Mouse (Mus musculus): ENCODE data around the gene Ano6.

Ano6 gene

DNA sequence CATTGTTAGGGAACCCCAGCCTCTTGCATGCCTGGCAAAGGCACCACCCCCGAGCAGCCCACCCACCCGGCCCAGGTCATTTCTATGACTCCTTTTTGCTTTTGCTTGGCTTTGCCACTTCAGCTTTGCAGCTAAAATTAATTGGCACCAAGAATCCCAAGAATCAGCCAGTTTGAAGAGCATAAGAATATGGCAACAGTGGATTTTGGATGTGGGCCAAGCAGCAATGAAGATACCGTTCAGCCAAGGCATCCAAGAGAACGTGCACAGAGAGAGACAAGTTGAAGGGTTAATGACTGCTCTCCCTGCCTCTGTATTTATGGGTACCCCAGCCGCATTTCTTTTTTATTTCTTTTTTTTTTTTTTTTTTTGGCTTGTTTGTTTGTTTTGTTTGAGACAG is 5.4 kb downstream of the Ano6 start:
- WGBS, result 55% methylated on average over 5 of the region's 5 CpGs

DNA sequence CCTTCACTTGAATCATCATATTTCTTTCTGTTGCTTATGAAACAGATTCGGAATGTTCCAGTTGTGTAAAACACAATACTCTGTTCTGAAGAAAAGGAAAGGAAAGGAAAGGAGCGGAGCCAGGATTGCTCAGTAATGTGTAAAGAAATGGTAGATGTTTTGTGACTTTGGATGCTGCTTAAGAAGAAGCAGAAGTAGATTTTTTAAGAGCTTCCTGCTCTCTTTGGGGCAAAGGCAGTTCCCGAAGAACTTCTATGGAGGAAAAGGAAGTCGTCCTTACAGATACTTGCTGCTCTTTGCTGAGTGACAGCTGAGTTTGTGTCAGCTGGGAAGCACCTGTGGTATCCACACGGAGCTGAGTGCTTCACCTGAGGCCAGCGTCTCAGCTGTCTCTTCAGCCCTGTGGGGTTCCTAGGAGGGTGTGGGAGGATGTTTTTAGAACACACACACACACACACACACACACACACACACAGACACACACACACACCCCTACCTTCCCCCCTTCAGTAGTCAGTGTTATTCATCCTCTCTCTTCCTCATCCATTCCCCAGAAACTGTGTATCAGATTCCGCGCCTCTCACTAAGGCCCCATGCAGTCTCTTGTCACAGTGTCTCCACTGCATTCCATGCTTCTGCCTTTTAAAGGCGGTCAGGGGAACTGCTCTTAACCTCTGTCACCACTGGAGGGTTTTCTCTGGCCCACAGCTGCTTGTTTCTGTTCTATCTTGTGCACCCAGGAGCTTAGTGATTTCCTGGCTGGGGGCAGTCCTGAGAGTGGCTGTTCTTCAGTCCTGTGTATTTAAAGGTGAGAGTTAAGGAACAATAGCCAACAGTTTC is 6.7 kb downstream of the Ano6 start:
- 74% methylated on average over 9 of the region's 9 CpGs for WGBS

DNA sequence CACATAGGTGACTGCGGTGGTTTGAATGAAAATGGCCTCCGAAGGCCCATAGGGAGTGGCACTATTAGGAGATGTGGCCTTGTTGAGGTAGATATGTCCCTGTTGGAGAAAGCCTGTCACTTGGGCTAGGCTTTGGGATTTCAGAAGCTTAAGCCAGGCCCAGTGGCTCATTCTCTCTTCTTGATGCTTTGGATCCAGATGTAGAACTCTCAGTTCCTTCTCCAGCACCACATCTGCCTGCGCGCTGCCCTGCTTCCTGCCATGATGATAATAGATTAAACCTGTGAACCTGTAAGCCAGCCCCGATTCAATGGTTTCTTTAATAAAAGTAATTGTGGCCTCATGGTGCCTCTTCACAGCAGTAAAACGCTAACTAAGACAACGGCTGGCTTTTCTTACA is 7.6 kb downstream of the Ano6 start:
- 96% methylated on average over 7 of the region's 7 CpGs for WGBS

DNA sequence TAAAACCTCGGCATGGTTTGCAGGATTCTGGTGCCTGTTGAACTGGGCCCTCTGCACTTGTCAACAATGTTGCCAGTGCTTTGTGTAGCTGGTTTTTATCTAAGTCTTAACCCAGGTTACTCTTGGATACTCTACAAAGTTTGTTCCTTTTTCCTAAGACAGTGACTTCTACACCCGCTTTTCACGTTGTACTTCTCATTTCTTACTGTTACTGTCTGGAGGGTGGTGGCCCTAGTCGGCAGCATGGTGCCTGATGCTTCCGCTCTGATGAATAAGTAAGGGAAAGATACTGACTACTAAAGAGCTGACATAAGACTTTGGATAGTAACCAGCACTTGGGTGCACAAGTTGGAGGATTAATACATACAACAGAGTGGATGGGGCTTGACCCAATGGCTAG is 9.0 kb downstream of the Ano6 start:
- 90% methylated on average over 5 of the region's 5 CpGs for WGBS

DNA sequence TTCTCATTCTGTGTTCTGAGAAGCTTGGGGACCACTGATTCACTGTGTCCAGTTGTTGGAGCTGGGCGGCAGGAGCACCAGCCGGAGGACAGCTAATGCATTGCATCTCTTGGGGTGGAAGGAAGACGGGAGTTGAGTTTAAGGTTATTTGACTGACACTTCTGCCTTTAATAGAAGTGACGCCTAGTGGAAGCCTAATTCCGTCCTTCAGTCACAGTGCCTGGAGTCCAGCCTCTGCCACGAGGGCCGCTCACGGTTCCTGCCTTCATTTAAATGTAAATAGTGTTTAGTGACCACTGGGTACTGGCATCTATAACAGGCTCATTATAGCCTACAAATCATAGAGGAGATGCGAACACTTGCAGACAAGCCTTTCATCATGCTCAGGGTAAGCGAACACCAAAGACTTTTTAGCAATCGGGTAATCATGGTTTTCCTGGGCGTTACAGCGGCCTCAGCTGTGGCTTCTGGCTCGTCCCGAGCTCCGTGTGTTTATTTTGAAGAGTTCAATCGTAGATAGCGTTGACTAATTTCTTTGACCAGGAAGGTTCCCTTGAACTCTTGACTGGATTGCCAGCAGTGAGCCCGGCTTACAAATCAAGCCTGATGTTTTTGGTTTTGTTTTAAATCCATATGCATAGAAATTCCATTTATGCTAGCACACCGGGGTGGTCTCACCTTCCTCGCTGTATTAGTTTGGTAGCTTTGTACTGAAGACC is 10.8 kb downstream of the Ano6 start:
- 86% methylated on average over 21 of the region's 21 CpGs for WGBS

DNA sequence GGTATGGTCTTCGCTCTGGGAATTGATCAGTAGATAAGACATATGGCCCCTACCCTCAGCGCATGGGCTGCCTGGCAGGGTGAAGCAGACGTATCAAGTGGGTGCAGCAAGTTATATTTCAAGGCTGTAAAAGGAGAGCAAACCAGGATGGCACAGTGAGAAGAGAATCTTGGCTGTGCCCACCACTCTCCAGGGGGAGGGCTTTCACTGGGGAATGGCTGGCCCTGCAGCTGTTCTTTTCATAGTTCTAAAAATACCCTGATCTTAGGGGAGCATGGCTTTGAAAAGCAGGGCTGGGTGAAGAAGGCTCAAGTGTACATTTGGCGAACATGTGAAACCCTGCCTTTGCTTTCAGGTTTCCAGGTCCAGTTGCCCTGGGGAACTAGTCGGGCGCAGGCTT is 11.5 kb downstream of the Ano6 start:
- WGBS, result 64% methylated on average over 6 of the region's 6 CpGs

DNA sequence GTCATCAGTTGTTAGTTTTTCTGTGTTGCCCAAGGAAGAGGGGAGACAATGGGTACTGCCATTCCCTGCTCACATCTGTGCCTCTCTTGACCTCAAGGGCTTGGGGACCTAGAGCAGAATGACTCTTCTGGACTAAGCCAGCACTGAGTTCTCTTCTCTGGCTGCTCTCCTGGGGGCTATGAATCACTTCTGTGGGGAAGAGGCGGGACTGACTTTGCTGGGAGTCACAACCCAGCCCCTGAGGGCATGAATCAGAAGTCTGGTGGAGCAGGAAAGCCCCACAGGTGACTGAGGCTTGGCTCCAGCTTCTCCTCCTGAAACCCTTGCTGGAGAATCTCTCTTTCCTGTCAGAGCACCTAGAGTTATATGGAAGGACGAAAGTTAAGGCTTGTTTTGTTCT is 12.1 kb downstream of the Ano6 start:
- 76% methylated on average over 2 of the region's 2 CpGs for WGBS

DNA sequence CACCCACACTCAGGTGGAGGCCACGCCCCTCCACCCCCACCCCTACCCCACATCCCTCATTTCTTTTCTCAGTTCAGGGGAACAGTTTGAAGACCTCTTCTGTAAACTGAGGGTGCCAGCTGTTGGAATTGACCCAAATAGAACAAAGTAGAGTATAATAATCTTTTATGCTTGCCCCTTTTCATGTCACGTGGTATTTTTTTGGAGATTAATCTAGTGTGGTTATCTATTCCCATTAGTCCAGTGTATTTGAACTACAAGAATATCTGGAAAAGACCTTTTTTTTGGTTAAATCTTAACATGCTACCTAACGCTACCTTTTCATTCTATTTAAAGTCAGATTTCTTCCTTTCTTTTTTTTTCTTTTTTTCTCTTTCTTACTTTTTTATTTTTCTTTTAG is 12.8 kb downstream of the Ano6 start:
- 78% methylated on average over 3 of the region's 3 CpGs for WGBS

DNA sequence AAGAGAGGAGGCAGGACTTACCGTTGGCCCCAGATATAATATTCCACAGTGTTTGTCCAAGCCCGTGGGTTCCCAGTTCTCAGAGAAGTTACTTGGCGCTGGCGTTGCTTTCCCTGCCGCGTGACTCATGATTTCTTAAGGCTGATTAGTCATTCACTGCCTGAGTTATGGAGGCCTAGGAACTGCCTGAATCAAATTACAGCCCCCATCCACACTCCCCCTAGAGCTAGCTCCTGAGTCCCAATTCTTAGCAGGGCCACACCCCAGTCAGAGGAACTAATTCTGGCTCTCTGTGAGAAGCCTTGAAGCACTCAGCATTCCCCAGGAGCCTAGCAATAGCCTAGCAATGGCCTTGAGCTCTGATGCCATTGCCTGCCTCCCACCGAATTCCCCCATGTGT is 13.6 kb downstream of the Ano6 start:
- WGBS, result 31% methylated on average over 7 of the region's 7 CpGs

DNA sequence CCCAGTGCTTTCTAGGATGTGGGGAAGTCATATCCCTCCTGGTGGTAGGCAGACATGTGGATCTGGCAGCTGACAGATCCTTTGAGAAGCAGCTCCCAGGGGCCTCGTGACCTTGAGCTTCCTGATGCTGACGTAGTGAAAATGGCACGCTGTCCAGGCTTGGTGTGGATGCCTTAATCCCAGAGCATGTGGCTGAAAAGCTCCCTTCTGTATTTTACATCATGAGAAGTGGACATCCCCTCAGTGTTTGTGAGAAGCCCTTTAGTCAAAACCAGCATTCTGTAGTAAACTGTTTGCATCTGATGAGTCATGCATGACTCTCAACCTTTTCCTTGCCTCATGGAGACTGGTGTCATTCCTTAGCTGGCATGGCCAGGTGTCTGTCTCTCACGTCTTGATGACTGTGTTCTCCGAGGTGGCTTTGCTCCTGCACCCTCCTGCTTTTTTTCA is 14.4 kb downstream of the Ano6 start:
- WGBS, result 69% methylated on average over 5 of the region's 5 CpGs

DNA sequence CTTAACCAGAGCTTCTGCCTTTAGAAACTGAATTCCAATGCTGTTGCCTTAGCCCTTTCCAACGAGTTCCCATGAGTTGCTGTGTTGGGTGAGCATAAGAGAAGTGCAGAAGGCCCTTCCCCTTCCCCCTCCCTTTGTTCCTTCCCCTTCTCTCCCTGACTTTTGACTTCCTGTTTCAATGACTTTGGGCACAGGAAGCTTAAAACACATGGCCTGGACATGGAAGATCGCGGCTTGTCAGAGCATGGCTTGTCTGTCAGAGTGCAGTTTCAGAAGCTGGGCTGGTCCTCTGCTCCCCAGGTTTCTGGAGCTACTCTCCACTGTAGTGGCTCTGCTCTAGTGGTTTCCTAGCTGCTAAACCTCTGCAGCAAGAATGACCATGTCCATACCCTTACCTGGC is 17.3 kb downstream of the Ano6 start:
- 74% methylated on average over 3 of the region's 3 CpGs for WGBS

DNA sequence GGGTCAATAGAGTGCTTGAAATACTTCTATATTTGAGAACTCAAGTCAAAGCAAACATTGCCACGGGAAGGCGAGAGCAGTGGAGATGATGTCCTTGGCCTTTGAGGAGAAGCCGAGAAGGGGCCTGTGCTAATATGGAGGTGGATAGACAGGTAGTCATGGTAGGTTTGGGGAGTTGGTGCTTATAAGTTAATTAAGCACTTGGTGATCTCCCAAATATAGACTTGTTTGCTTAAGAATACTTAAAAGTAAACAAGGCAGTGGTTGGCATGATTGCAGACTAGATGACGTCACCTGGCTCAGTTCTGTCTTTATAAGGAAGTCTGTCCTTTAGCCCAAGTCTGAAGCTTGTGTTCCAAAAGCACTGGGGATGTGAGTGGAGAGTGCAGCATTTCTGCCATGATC is 19.7 kb downstream of the Ano6 start:
- WGBS, result 90% methylated on average over 4 of the region's 4 CpGs

DNA sequence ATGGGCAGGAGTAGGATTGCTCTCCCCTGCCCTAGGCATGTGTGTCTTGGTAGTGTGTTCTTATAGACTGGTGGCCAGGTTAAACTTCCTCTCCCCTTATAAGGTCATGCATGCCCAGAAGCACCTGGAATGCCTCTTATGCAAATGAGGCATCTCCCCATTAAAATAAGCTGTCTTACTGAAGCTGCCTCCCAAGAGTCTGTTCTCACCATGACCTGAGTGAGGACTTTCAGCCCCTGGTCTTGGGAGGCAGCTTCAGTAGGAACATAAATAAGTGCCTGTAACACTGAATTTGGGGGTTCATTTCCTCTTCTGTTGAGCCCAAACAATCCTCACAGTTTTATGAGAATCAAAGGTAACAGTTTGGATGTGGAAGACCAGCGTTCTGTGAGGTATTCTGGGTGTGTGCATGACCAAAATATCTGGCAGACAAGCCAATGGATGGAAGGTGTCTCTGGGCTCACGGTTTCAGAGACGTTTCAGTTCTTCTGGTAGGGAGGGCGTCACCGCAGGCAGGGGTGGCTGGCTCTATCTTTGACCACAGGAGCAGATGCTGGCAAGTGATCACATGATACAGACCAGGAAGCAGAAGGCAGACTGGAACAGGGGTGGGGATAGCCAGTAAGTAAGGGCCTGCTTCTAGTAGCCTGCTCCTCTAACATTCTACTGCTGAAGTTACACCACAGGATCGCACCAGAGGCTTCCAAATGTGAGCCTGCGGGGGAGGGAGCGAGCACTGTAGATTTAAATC is 22.4 kb downstream of the Ano6 start:
- WGBS, result 92% methylated on average over 8 of the region's 8 CpGs

DNA sequence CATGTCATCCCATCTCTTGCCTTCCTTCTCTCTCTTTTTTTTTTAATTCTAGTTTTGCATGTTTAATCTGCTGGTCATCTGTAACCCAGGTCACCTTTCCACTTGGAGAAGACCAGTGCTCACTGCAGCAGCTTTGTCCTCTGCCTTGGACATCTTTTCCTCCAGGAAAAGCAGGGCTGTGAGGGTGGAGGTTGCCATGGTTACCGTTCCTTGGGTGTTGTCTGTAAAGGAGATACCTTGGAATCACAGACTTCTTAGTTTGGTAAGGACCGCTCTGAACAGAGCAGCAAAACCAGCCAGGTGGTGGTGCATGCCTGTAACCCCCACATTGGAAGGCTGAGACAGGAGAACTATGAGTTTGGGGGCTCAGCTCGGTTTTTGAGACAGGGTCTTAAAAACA is 26.9 kb downstream of the Ano6 start:
- 40% methylated on average over 3 of the region's 3 CpGs for WGBS

DNA sequence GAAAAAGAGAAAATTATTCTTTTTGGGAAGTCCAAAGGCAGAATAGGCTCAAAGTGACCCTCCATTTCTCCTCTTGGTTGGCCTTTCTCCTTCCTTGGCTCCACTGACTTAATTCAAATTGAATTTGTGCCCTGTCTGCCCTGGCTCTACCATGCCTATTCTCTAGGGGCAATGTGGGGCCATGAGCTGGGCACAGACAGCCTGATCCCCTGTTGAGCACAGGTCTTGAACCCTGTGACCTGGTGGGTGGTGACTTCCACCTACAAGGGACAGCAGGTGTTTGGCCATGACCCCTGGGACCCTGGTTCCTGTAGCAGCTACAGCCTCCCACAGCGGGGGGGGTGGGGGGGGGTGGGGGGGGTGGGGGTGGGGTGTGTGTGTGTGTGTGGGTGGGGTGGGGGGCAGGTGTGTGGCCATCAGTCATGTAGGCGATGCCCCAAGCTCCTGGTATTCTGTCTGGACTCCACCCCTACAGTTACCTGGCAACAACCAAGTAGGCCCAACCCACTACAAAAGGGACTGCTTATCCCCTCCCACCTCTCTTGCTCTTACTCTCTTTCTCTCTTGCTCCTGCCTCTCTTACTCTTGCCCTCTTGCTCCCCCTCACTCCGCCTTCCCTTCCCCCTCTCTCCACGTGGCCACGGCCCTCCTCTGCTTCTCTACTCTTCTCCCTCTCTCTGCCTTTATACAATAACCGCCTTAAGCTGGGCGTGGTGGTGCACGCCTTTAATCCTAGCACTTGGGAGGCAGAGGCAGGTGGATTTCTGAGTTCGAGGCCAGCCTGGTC is 28.8 kb downstream of the Ano6 start:
- 90% methylated on average over 9 of the region's 9 CpGs for WGBS

DNA sequence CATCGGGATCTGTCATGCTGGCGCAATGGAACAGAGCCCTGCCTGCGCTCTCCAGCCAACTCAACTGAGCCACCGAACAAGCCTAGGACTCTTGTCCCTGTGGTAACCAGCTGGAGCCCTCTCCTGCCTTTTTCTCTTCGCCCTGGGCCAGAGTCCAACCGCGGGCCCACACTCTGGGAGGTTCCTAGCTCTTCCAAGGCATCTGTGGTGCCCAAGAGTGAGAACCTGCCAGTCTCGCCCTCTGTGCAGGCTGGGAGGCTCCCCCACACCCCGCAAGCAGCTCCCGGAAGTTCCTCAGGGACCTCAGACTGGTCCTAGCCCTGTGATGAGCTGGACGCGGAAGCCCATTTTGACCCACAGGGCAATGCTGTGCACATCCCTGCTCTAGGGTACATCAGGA is 29.5 kb downstream of the Ano6 start:
- WGBS, result 75% methylated on average over 12 of the region's 12 CpGs

DNA sequence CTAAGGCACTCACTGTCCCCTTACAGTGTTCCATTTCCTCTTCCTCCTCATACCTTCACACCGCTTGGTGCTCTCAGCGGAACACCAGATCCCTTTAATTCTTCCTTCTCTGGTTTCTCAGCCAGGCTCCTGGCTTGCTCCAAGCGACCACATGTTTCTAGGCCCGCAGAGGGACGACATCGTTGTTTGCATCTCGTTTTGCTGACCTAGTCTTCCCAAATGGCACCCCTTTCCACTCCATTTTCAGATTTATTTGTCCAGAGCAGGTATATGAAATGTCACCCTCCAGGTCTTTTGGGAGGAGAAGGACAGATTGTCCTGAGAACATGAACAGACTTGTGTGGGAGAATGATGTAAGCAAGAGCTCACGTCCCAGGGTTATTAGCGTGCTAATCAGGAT is 30.0 kb downstream of the Ano6 start:
- 87% methylated on average over 9 of the region's 9 CpGs for WGBS

DNA sequence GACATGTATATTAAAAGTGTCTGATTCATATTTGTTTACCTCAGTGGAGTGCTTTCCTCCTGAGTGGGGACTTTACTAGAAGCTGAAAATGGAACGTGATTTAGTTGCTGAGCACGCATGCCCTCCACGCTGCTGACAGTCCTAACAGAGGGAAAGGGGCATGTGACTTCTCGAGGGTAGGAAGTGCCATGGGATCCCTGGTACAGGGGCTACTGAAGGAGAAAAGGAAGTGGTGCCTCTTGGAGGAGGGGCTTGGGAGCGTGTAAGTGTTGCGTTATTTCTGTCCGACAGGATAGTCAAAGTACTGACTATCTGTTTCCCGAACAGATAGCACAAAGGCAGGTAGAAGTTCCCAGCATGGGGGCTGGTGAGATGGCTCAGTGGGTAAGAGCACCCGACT is 31.5 kb downstream of the Ano6 start:
- 89% methylated on average over 9 of the region's 9 CpGs for WGBS

DNA sequence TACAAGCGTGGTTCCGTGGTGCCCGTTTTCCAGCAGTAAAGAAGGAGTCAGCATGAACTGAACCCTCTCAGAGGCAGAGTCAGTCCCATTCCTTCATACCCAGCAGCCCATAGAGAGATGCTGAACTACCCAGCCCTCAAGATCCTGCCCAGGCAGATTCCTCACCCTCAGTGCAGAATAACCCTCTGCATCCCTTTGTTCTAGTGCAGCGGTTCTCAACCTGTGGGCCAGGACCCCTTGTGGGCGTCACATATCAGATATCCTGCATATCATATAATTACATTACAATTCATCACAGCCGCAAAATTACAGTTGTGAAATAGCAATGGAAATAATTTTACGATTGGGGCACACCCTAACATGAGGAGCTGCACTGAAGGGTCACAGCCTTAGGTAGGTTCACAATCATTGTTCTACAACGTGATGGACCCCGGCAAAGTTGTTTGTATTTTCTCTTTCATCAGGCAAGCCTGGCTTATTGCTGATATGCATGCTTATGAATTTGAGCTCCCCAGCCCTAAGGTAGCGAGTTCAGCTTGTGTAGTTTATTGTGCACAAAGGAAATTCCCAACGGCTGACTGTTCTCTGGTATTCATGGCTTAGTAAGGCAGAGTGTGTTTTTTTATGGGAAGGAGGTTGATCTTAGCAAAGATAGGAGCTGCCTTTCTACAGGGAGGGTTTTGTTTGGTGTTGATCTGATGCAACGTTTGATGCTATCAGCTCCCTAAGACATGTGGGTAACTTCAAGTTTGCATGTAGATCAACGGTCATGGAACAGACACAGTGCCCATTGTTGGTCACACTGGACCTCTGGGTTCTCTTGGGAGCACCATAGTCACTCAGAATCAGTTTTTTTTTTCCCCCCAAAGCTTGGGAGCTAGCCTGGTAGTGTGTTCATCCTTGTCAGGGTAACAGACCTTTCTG is 33.0 kb downstream of the Ano6 start:
- WGBS, result 84% methylated on average over 13 of the region's 13 CpGs

DNA sequence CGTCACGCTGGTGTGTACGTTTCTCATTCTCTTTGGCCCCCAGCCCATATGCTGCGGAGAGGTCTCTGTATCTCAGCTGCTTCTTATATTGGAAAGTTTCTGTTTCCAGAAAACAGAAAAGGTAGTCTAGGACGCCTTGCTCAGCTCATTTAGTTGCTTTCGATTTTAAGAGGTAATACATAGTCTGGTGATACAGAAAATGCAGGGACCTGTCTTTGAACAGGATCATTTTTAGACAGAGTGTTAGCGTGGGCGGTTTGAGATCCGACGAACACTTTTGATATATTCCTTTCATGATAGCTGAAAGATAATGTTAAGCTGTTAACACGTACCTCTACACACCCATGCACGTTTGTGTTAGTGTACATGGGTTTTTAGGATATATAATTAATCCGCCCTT is 35.9 kb downstream of the Ano6 start:
- 63% methylated on average over 13 of the region's 13 CpGs for WGBS
